Mouse (Mus musculus) ES-Bruce4 (cell line): ENCODE results near the gene Kcnab3.

Experiments used
- CTCF ChIP-seq: IDR thresholded peaks from one replicate; pipeline ENCODE4 v1.8.1; 2011; ENCODE audit warnings: low read depth, low read length
- POLR2A ChIP-seq: IDR thresholded peaks from one replicate; pipeline ENCODE4 v1.8.1; 2011; ENCODE audit warnings: low read length; ENCODE audit not compliant: insufficient read depth

GRCm38 (mm10) chr11:69332713-69333253 is 6.7 kb downstream of the Kcnab3 start:
- no peak for TF ChIP-seq POLR2A
- TF ChIP-seq CTCF: no peak
